Mouse (Mus musculus): ENCODE results near the gene Fcrla. TPM values are rescaled to one million over a fixed set of nuclear protein-coding genes. Genes with fewer than 3 reads are reported as not detected.

Fcrla gene
- polyA plus RNA-seq, 1 experiment, result not detected

- H3K4me1 ChIP-seq (ENCODE audit: control insufficient read depth, insufficient read depth, low read length), result no peaks in the 10 kb centered on the region
- peak overlapping the region; percentile 76 for H3K9ac ChIP-seq (ENCODE audit: low read depth, poor library complexity, severe bottlenecking)
- 0 out of 2 replicates have a peak, but pooled peaks cover 3% of the 10 kb centered on the region for H3K36me3 ChIP-seq (ENCODE audit: control insufficient read depth, insufficient read depth, low read length, poor library complexity, severe bottlenecking)
- no peaks in the 10 kb centered on the region for H3K27me3 ChIP-seq (ENCODE audit: control insufficient read depth, insufficient read depth, low read length, poor library complexity, severe bottlenecking)
- H3K27ac ChIP-seq (ENCODE audit: insufficient read depth, low read length), result peak overlapping the region; percentile 36; the same call in 1 of the 2 replicates
- TF ChIP-seq POLR2A (IDR thresholded peaks at IDR 0.05; ENCODE audit: insufficient read depth, low read length) (peak; percentile 64), EP300 (IDR thresholded peaks at IDR 0.05; ENCODE audit: insufficient read depth, low read depth, low read length) (peak; percentile 56; the same call in 1 of the 2 replicates), CTCF (IDR thresholded peaks at IDR 0.05; ENCODE audit: low read depth, low read length) (no peak)
- no peaks in the 10 kb centered on the region for H3K9me3 ChIP-seq (replicated peaks; ENCODE audit: control insufficient read depth, insufficient read depth, low read length, poor library complexity, severe bottlenecking)
- H3K4me3 ChIP-seq (ENCODE audit: low read depth, low read length), result peak overlapping the region; percentile 98
Measured at GRCm38 (mm10) chr1:170868107-170868904, 59.1 kb downstream of the Fcrla start.

- Histone ChIP-seq H3K27me3 (ENCODE audit: control insufficient read depth, insufficient read depth, low read length, poor library complexity, severe bottlenecking) (no peaks in the 10 kb centered on the region), H3K27ac (ENCODE audit: insufficient read depth, low read length) (peak within 1 kb of the TSS; percentile 36; the same call in 1 of the 2 replicates), H3K4me3 (ENCODE audit: low read depth, low read length) (peak within 1 kb of the TSS; percentile 98), H3K9me3 (replicated peaks; ENCODE audit: control insufficient read depth, insufficient read depth, low read length, poor library complexity, severe bottlenecking) (no peaks in the 10 kb centered on the region), H3K36me3 (ENCODE audit: control insufficient read depth, insufficient read depth, low read length, poor library complexity, severe bottlenecking) (no peaks in the 10 kb centered on the region), H3K9ac (ENCODE audit: low read depth, poor library complexity, severe bottlenecking) (peak within 1 kb of the TSS; percentile 76), H3K4me1 (ENCODE audit: control insufficient read depth, insufficient read depth, low read length) (no peaks in the 10 kb centered on the region)
- TF ChIP-seq EP300 (IDR thresholded peaks at IDR 0.05; ENCODE audit: insufficient read depth, low read depth, low read length), result peak; percentile 69; the same call in 1 of the 2 replicates
- no peak for TF ChIP-seq POLR2A (IDR thresholded peaks at IDR 0.05; ENCODE audit: insufficient read depth, low read length)
Measured at GRCm38 (mm10) chr1:170867691-170868105, 59.7 kb downstream of the Fcrla start, which contains the start of gene Atf6. TSS of gene Atf6 (minus strand) at chr1:170867771.

Other genes with a start within 250 kb of the Fcrla start
- 23.7 and 24.1 TPM in 2 replicates for gene Atf6, start 59.8 kb downstream of the Fcrla start, polyA plus RNA-seq (2011; ENCODE audit: insufficient read depth, insufficient read length, low read depth, missing spikeins)
- gene Gm26620, start 42.5 kb downstream of the Fcrla start, polyA plus RNA-seq (2011; ENCODE audit: insufficient read depth, insufficient read length, low read depth, missing spikeins), result not detected in 2 replicates
- gene Dusp12, start 42.0 kb downstream of the Fcrla start, polyA plus RNA-seq (2011; ENCODE audit: insufficient read depth, insufficient read length, low read depth, missing spikeins), result 43.1 and 45.9 TPM in 2 replicates
- gene Fcrlb, start 14.6 kb downstream of the Fcrla start, polyA plus RNA-seq (2011; ENCODE audit: insufficient read depth, insufficient read length, low read depth, missing spikeins), result not detected in 2 replicates
- not detected in 2 replicates for gene Fcgr2b, start 49.0 kb upstream of the Fcrla start, polyA plus RNA-seq (2011; ENCODE audit: insufficient read depth, insufficient read length, low read depth, missing spikeins)
- not detected in 2 replicates for gene Fcgr4, start 91.3 kb upstream of the Fcrla start, polyA plus RNA-seq (2011; ENCODE audit: insufficient read depth, insufficient read length, low read depth, missing spikeins)
- 0.78 and 0.87 TPM in 2 replicates for gene Fcgr3, start 137.4 kb upstream of the Fcrla start, polyA plus RNA-seq (2011; ENCODE audit: insufficient read depth, insufficient read length, low read depth, missing spikeins)
- 6.4 and 7.5 TPM in 2 replicates for gene Cfap126, start 186.3 kb upstream of the Fcrla start, polyA plus RNA-seq (2011; ENCODE audit: insufficient read depth, insufficient read length, low read depth, missing spikeins)
- gene Sdhc, start 223.0 kb upstream of the Fcrla start, polyA plus RNA-seq (2011; ENCODE audit: insufficient read depth, insufficient read length, low read depth, missing spikeins), result 273 and 285 TPM in 2 replicates
- 1.1 and 1.3 TPM in 2 replicates for gene Mpz, start 223.1 kb upstream of the Fcrla start, polyA plus RNA-seq (2011; ENCODE audit: insufficient read depth, insufficient read length, low read depth, missing spikeins)